Mouse (Mus musculus): ENCODE results near the gene Gm10352. TPM values are rescaled to one million over a fixed set of nuclear protein-coding genes. Genes with fewer than 3 reads are reported as not detected.

The Gm10352 gene
- polyA plus RNA-seq (2014; fragmentation: Illumina TruSeq; extraction: RNeasy Lipid Tissue Mini Kit (QIAGEN cat#74804); ENCODE audit: low read depth, low replicate concordance) = not detected

GRCm38 (mm10) chrY:2900689-2901088 lies at the start of gene Gm10352:
TSS of gene Gm10352 (plus strand) at chrY:2900989.

GRCm38 (mm10) chrY:2932282-2932681 lies 31.5 kb downstream of the Gm10352 start, which contains the start of gene Gm29289:
TSS of gene Gm29289 (plus strand) at chrY:2932582.

Other genes with a start within 250 kb of the Gm10352 start
- gene Sry, start 237.3 kb upstream of the Gm10352 start, polyA plus RNA-seq (2014; fragmentation: Illumina TruSeq; extraction: RNeasy Lipid Tissue Mini Kit (QIAGEN cat#74804); ENCODE audit: low read depth, low replicate concordance) = not detected
- gene H2al2b, start 180.3 kb upstream of the Gm10352 start, polyA plus RNA-seq (2014; fragmentation: Illumina TruSeq; extraction: RNeasy Lipid Tissue Mini Kit (QIAGEN cat#74804); ENCODE audit: low read depth, low replicate concordance) = not detected
- not detected for gene Gm4064, start 104.8 kb upstream of the Gm10352 start, polyA plus RNA-seq (2014; fragmentation: Illumina TruSeq; extraction: RNeasy Lipid Tissue Mini Kit (QIAGEN cat#74804); ENCODE audit: low read depth, low replicate concordance)
- gene Rbmy, start 70.3 kb upstream of the Gm10352 start, polyA plus RNA-seq (2014; fragmentation: Illumina TruSeq; extraction: RNeasy Lipid Tissue Mini Kit (QIAGEN cat#74804); ENCODE audit: low read depth, low replicate concordance) = not detected
- not detected for gene Gm10256, start 70.3 kb upstream of the Gm10352 start, polyA plus RNA-seq (2014; fragmentation: Illumina TruSeq; extraction: RNeasy Lipid Tissue Mini Kit (QIAGEN cat#74804); ENCODE audit: low read depth, low replicate concordance)
- gene Gm29289, start 31.6 kb downstream of the Gm10352 start, polyA plus RNA-seq (2014; fragmentation: Illumina TruSeq; extraction: RNeasy Lipid Tissue Mini Kit (QIAGEN cat#74804); ENCODE audit: low read depth, low replicate concordance) = not detected

All from kidney, adult 10 weeks (tissue).